Mouse (Mus musculus) CH12.LX (cell line): Measurements from ENCODE around the gene Olfr924. TPM values are rescaled to one million over a fixed set of nuclear protein-coding genes. Genes with fewer than 3 reads are reported as not detected.

Experiments
- DNase-seq: peaks from one replicate; pipeline ENCODE4 v3.0.0-alpha.2; 2013; ENCODE audit errors: extremely low read depth
- H3K27ac ChIP-seq: 2 replicates; pipeline ENCODE4 v1.5.1; 2012; ENCODE audit warnings: low read depth, mild to moderate bottlenecking, control low read depth, moderate library complexity; ENCODE audit not compliant: insufficient read depth
- H3K27me3 ChIP-seq: replicated peaks from 2 replicates; pipeline ENCODE3; 2012; ENCODE audit warnings: inconsistent platforms
- H3K36me3 ChIP-seq, 2 experiments: replicated peaks in 1 of 2; 2 replicates each; pipeline versions ENCODE3 to v1.6.1; 2012; ENCODE audit warnings: inconsistent platforms in 1 of 2, low read length in 1 of 2, mild to moderate bottlenecking in 1 of 2, mixed read lengths in 1 of 2, moderate library complexity in 1 of 2; ENCODE audit not compliant: control insufficient read depth in 1 of 2, insufficient read depth in 1 of 2
- H3K4me1 ChIP-seq, 2 experiments: 2 replicates each; pipeline ENCODE4 v1.6.1; 2012; ENCODE audit warnings: inconsistent platforms in 1 of 2, moderate library complexity in 1 of 2; ENCODE audit not compliant: insufficient read depth in 2 of 2, control insufficient read depth in 1 of 2
- H3K4me2 ChIP-seq: 2 replicates; pipeline ENCODE4 v1.6.1; 2012; ENCODE audit warnings: low read depth, mild to moderate bottlenecking, control low read depth; ENCODE audit not compliant: poor library complexity, insufficient read depth, severe bottlenecking
- H3K4me3 ChIP-seq, 3 experiments: fragments of 150-350 bp in 1 of 3; sonication (generic) in 1 of 3; replicated peaks in 1 of 3; 2 replicates each; pipeline versions ENCODE3 to v1.5.1; 2011 to 2012; ENCODE audit warnings: low read depth in 2 of 3, low read length in 2 of 3, mild to moderate bottlenecking in 2 of 3, moderate library complexity in 2 of 3, control low read depth in 1 of 3, improper control_type of control experiment in 1 of 3, inconsistent platforms in 1 of 3, mixed read lengths in 1 of 3; ENCODE audit not compliant: poor library complexity in 1 of 3
- H3K79me2 ChIP-seq: replicated peaks from 2 replicates; pipeline ENCODE4 v1.6.1; 2012; ENCODE audit warnings: mild to moderate bottlenecking, moderate library complexity; ENCODE audit not compliant: control insufficient read depth, poor library complexity, insufficient read depth, severe bottlenecking; ENCODE audit errors: extremely low read depth
- H3K9ac ChIP-seq: 2 replicates; pipeline ENCODE4 v1.6.1; 2012; ENCODE audit warnings: low read depth, mild to moderate bottlenecking, control low read depth, moderate library complexity; ENCODE audit not compliant: insufficient read depth
- H3K9me3 ChIP-seq: replicated peaks from 2 replicates; pipeline ENCODE3; 2012; ENCODE audit warnings: low read length, inconsistent platforms, mixed read lengths
- BHLHE40 ChIP-seq: IDR thresholded peaks from 2 replicates; pipeline ENCODE4 v1.6.1; 2011; ENCODE audit warnings: mild to moderate bottlenecking, low read depth, low read length, improper control_type of control experiment
- CHD1 ChIP-seq: IDR thresholded peaks from 2 replicates; pipeline ENCODE4 v1.6.1; 2012; ENCODE audit warnings: low read depth, low read length, improper control_type of control experiment, inconsistent platforms
- CHD2 ChIP-seq: IDR thresholded peaks from 2 replicates; pipeline ENCODE4 v1.6.1; 2011; ENCODE audit warnings: low read length, improper control_type of control experiment
- CTCF ChIP-seq, 2 experiments: IDR thresholded peaks in 1 of 2; conservative IDR thresholded peaks in 1 of 2; 2 replicates each; pipeline ENCODE4 v1.5.1; 2011 to 2012; ENCODE audit warnings: low read depth in 2 of 2, low read length in 2 of 2, improper control_type of control experiment in 1 of 2, inconsistent platforms in 1 of 2, mild to moderate bottlenecking in 1 of 2, moderate library complexity in 1 of 2
- HCFC1 ChIP-seq: IDR thresholded peaks from 2 replicates; pipeline ENCODE4 v1.6.1; 2012; ENCODE audit warnings: low read depth, mild to moderate bottlenecking, inconsistent platforms, low read length, improper control_type of control experiment
- JUND ChIP-seq: conservative IDR thresholded peaks from 2 replicates; pipeline ENCODE4 v1.6.1; 2011; ENCODE audit warnings: low read depth, low read length, improper control_type of control experiment
- MEF2A ChIP-seq: IDR thresholded peaks from 2 replicates; pipeline ENCODE4 v1.6.1; 2014; ENCODE audit warnings: low read depth, mild to moderate bottlenecking, inconsistent platforms, low read length, improper control_type of control experiment, borderline replicate concordance
- MXI1 ChIP-seq: IDR thresholded peaks from 2 replicates; pipeline ENCODE4 v1.6.1; 2011; ENCODE audit warnings: mild to moderate bottlenecking, low read depth, low read length, improper control_type of control experiment
- PAX5 ChIP-seq: IDR thresholded peaks from 2 replicates; pipeline ENCODE4 v1.6.1; 2012; ENCODE audit warnings: low read length, inconsistent platforms, mixed read lengths
- POLR2A ChIP-seq: IDR thresholded peaks from 2 replicates; pipeline ENCODE4 v1.6.1; 2011; ENCODE audit warnings: low read depth, mild to moderate bottlenecking, improper control_type of control experiment, low read length
- POLR2AphosphoS2 ChIP-seq: IDR thresholded peaks from 2 replicates; pipeline ENCODE4 v1.6.1; 2011; ENCODE audit warnings: low read depth, low read length, improper control_type of control experiment
- RCOR1 ChIP-seq: conservative IDR thresholded peaks from 2 replicates; pipeline ENCODE4 v1.6.1; 2012; ENCODE audit warnings: low read depth, mild to moderate bottlenecking, inconsistent platforms, low read length, improper control_type of control experiment
- SMC3 ChIP-seq: IDR thresholded peaks from 2 replicates; pipeline ENCODE4 v1.6.1; 2011; ENCODE audit warnings: low read depth, low read length, improper control_type of control experiment
- TBP ChIP-seq: conservative IDR thresholded peaks from 2 replicates; pipeline ENCODE4 v1.6.1; 2011; ENCODE audit warnings: low read depth, low read length, improper control_type of control experiment
- USF1 ChIP-seq: IDR thresholded peaks from 2 replicates; pipeline ENCODE4 v1.6.1; 2014; ENCODE audit warnings: low read depth, mild to moderate bottlenecking, inconsistent platforms, low read length, improper control_type of control experiment
- USF2 ChIP-seq: conservative IDR thresholded peaks from 2 replicates; pipeline ENCODE4 v1.6.1; 2011; ENCODE audit warnings: low read depth, low read length, improper control_type of control experiment
- ZMIZ1 ChIP-seq: IDR thresholded peaks from 2 replicates; pipeline ENCODE4 v1.6.1; 2012; ENCODE audit warnings: low read depth, mild to moderate bottlenecking, inconsistent platforms, low read length, improper control_type of control experiment
- dilution Hi-C: fragments of 300-500 bp; cut with MboI; formaldehyde crosslinking; loops from 2 replicates; pipeline ENCODE4 v1.14.3; 2020; ENCODE audit warnings: low sequenced_read_pairs; ENCODE audit not compliant: extremely low pct_unique_long_range_greater_than_20kb, extremely low pct_ligation_motif_present
- in situ Hi-C: fragments of 300-500 bp; cut with MboI; formaldehyde crosslinking; loops from 3 replicates; pipeline ENCODE4 v1.14.3; 2019; ENCODE audit warnings: low sequenced_read_pairs, low pct_ligation_motif_present, low pct_unique_long_range_greater_than_20kb, mixed read lengths
- polyA plus RNA-seq: library from polyadenylated mRNA; unstranded; fragments of >175 nt; gene quantifications from 2 replicates; pipeline ENCODE4 v1.2.1, GENCODE M21; 2012; ENCODE audit warnings: low read depth; ENCODE audit not compliant: insufficient read length
- total RNA-seq, 2 experiments: library from RNA; depleted of rRNA; stranded (reverse); fragments of 300-350 nt in 1 of 2; fragments of >200 nt in 1 of 2; gene quantifications; 2 replicates each; pipeline ENCODE4 v1.2.3; 2012 to 2014

Olfr924 gene
- total and polyA plus RNA-seq, 3 experiments, result not detected

GRCm38 (mm10) chr9:38815458-38815986, 28.7 kb upstream of the Olfr924 start:
- Histone ChIP-seq H3K9ac (no peak overlapping the region), H3K27ac (no peak overlapping the region), H3K79me2 (no peaks in the 10 kb centered on the region), H3K4me1 (no peaks in the 10 kb centered on the region), H3K36me3 (no peaks in the 10 kb centered on the region), H3K27me3 (no peaks in the 10 kb centered on the region), H3K4me2 (no peak overlapping the region), H3K4me3 (no peak overlapping the region), H3K9me3 (no peaks in the 10 kb centered on the region)
- DNase-seq, result no peak
- TF ChIP-seq POLR2AphosphoS2, result no peak
- TF ChIP-seq CHD1, result no peak
- no peak for TF ChIP-seq CTCF (conservative IDR thresholded peaks at IDR 0.05 in 1 of 2, IDR thresholded peaks at IDR 0.05 in 1 of 2; ENCODE audit: low read depth in 2 of 2, low read length in 2 of 2)
- TF ChIP-seq RCOR1, result no peak
- TF ChIP-seq TBP, result no peak
- no peak for TF ChIP-seq ZMIZ1
- dilution Hi-C loops (no loop called here), in situ Hi-C loops (no loop called here)

- Histone ChIP-seq H3K4me2 (no peak within 1 kb of the TSS), H3K27ac (no peak within 1 kb of the TSS), H3K9me3 (no peaks in the 10 kb centered on the region), H3K79me2 (no peaks in the 10 kb centered on the region), H3K36me3 (no peaks in the 10 kb centered on the region), H3K4me1 (no peaks in the 10 kb centered on the region), H3K9ac (no peak within 1 kb of the TSS), H3K27me3 (no peaks in the 10 kb centered on the region), H3K4me3 (no peak within 1 kb of the TSS)
- no peak for DNase-seq
- no peak for TF ChIP-seq BHLHE40
- no peak for TF ChIP-seq ZMIZ1
- TF ChIP-seq USF1, result no peak
- TF ChIP-seq RCOR1, result no peak
- no peak for TF ChIP-seq CHD2
- no peak for TF ChIP-seq MXI1
- no peak for TF ChIP-seq USF2
- dilution Hi-C loops (no loop called here), in situ Hi-C loops (no loop called here)
These were observed 18.0 kb upstream of the Olfr924 start, which contains the start of gene Olfr923 for GRCm38 (mm10) chr9:38826245-38826644. Gene Olfr923 (plus strand): TSS chr9:38826545.

GRCm38 (mm10) chr9:38833027-38833426, 11.2 kb upstream of the Olfr924 start:
- Histone ChIP-seq H3K4me1 (no peaks in the 10 kb centered on the region), H3K9ac (no peak overlapping the region), H3K4me2 (no peak overlapping the region), H3K36me3 (no peaks in the 10 kb centered on the region), H3K79me2 (no peaks in the 10 kb centered on the region), H3K27me3 (no peaks in the 10 kb centered on the region), H3K27ac (no peak overlapping the region), H3K4me3 (no peak overlapping the region), H3K9me3 (no peaks in the 10 kb centered on the region)
- no peak for DNase-seq
- in situ Hi-C loops, result no loop called here
- TF ChIP-seq POLR2A (no peak), HCFC1 (no peak), PAX5 (no peak), MEF2A (no peak), JUND (no peak), BHLHE40 (no peak), SMC3 (no peak)
- dilution Hi-C loops, result no loop called here
